Mouse (Mus musculus): ENCODE measurements at regions not wholly inside any gene's neighbourhood (a gene's known extent, or its start where the extent isn't known, plus 50 kb on each side); places are given as distances from the start of the nearest gene placed in this dataset.

GRCm38 (mm10) chr11:65530744-65531143, 257.4 kb downstream of the Map2k4 start:
- TF ChIP-seq POLR2A (IDR thresholded peaks at IDR 0.05; ENCODE audit: borderline replicate concordance, extremely low read depth, low read depth, low read length) (no peak), CTCF (IDR thresholded peaks at IDR 0.05; ENCODE audit: insufficient read depth, low read length) (no peak)

Measured in lung, adult 2 months (tissue).